Mouse (Mus musculus): ENCODE measurements around the gene Fubp3.

- TF ChIP-seq CTCF (IDR thresholded peaks at IDR 0.05; ENCODE audit: extremely low read depth, insufficient read length, insufficient replicate concordance, low read depth, low read length) (no peak), POLR2A (IDR thresholded peaks at IDR 0.05; ENCODE audit: low read depth, low read length) (no peak)
Measured at GRCm38 (mm10) chr2:31591799-31592484, 19.5 kb downstream of the Fubp3 start.

Data from small intestine, adult 2 months (tissue).